Mouse (Mus musculus) MEL (cell line): Measurements from ENCODE around the gene Pik3r3. TPM values are rescaled to one million over a fixed set of nuclear protein-coding genes. Genes with fewer than 3 reads are reported as not detected.

Source experiments
- DNase-seq: peaks from one replicate; pipeline ENCODE4 v3.0.0; 2011; ENCODE audit warnings: low read depth, low spot score
- H3K27ac ChIP-seq: 2 replicates; pipeline ENCODE4 v1.5.1; 2012; ENCODE audit warnings: low read depth, mild to moderate bottlenecking, control low read depth, low read length, moderate library complexity; ENCODE audit not compliant: control insufficient read depth
- H3K27me3 ChIP-seq, 2 experiments: fragments of 150-350 bp in 1 of 2; sonication (generic) in 1 of 2; 2 replicates each; pipeline ENCODE4 v1.6.1; 2012; ENCODE audit warnings: low read length in 2 of 2, mild to moderate bottlenecking in 2 of 2, improper control_type of control experiment in 1 of 2, moderate library complexity in 1 of 2; ENCODE audit not compliant: insufficient read depth in 2 of 2, control insufficient read depth in 1 of 2
- H3K36me3 ChIP-seq, 2 experiments: 2 replicates each; pipeline ENCODE4 v1.6.1; 2012 to 2014; ENCODE audit warnings: low read length in 2 of 2, improper control_type of control experiment in 1 of 2, inconsistent platforms in 1 of 2, mild to moderate bottlenecking in 1 of 2; ENCODE audit not compliant: insufficient read depth in 2 of 2, control insufficient read depth in 1 of 2
- H3K4me1 ChIP-seq, 2 experiments: fragments of 150-350 bp in 1 of 2; sonication (generic) in 1 of 2; 2 replicates each; pipeline ENCODE4 v1.6.1; 2012; ENCODE audit warnings: low read length in 2 of 2, improper control_type of control experiment in 1 of 2, mild to moderate bottlenecking in 1 of 2; ENCODE audit not compliant: insufficient read depth in 2 of 2, control insufficient read depth in 1 of 2
- H3K4me3 ChIP-seq, 2 experiments: fragments of 150-350 bp in 1 of 2; sonication (generic) in 1 of 2; 2 replicates each; pipeline ENCODE4 v1.5.1; 2012; ENCODE audit warnings: low read depth in 2 of 2, low read length in 2 of 2, mild to moderate bottlenecking in 2 of 2, moderate library complexity in 2 of 2, control low read depth in 1 of 2, improper control_type of control experiment in 1 of 2; ENCODE audit not compliant: control insufficient read depth in 1 of 2, insufficient read depth in 1 of 2
- H3K79me2 ChIP-seq: 2 replicates; pipeline ENCODE4 v1.6.1; 2012; ENCODE audit warnings: mild to moderate bottlenecking, low read length, moderate library complexity; ENCODE audit not compliant: control insufficient read depth, poor library complexity, insufficient read depth
- H3K9ac ChIP-seq: 2 replicates; pipeline ENCODE4 v1.6.1; 2012; ENCODE audit warnings: low read depth, mild to moderate bottlenecking, control low read depth, low read length, moderate library complexity; ENCODE audit not compliant: control insufficient read depth, poor library complexity, severe bottlenecking
- H3K9me3 ChIP-seq: fragments of 150-350 bp; sonication (generic); replicated peaks from 2 replicates; pipeline ENCODE4 v1.6.1; 2012; ENCODE audit warnings: mild to moderate bottlenecking, low read length, improper control_type of control experiment, moderate library complexity; ENCODE audit not compliant: insufficient read depth
- CHD1 ChIP-seq: IDR thresholded peaks from 2 replicates; pipeline ENCODE4 v1.6.1; 2012; ENCODE audit warnings: low read depth, mild to moderate bottlenecking, inconsistent platforms, low read length, improper control_type of control experiment
- CTCF ChIP-seq, 3 experiments: IDR thresholded peaks in 2 of 3; conservative IDR thresholded peaks in 1 of 3; 2 replicates each; pipeline ENCODE4 v1.5.1; 2011 to 2012; ENCODE audit warnings: low read length in 3 of 3, low read depth in 2 of 3, mild to moderate bottlenecking in 2 of 3, improper control_type of control experiment in 1 of 3, inconsistent platforms in 1 of 3, mixed read lengths in 1 of 3, moderate library complexity in 1 of 3; ENCODE audit not compliant: control insufficient read depth in 1 of 3, insufficient read depth in 1 of 3, poor library complexity in 1 of 3, severe bottlenecking in 1 of 3
- ELF1 ChIP-seq: IDR thresholded peaks from 2 replicates; pipeline ENCODE4 v1.6.1; 2014; ENCODE audit warnings: low read depth, mild to moderate bottlenecking, inconsistent platforms, low read length, improper control_type of control experiment, moderate library complexity
- ETS1 ChIP-seq: IDR thresholded peaks from 2 replicates; pipeline ENCODE4 v1.6.1; 2012; ENCODE audit warnings: low read depth, mild to moderate bottlenecking, inconsistent platforms, low read length, improper control_type of control experiment, moderate library complexity
- JUND ChIP-seq: IDR thresholded peaks from 2 replicates; pipeline ENCODE4 v1.6.1; 2011; ENCODE audit warnings: low read depth, mild to moderate bottlenecking, improper control_type of control experiment, low read length
- MAX ChIP-seq: IDR thresholded peaks from 2 replicates; pipeline ENCODE4 v1.6.1; 2011; ENCODE audit warnings: low read length, improper control_type of control experiment
- MEF2A ChIP-seq: IDR thresholded peaks from 2 replicates; pipeline ENCODE4 v1.6.1; 2014; ENCODE audit warnings: low read depth, mild to moderate bottlenecking, inconsistent platforms, low read length, improper control_type of control experiment; ENCODE audit not compliant: poor library complexity, insufficient replicate concordance, severe bottlenecking; ENCODE audit errors: extremely low read depth
- MYB ChIP-seq: IDR thresholded peaks from 2 replicates; pipeline ENCODE4 v1.6.1; 2011; ENCODE audit warnings: mild to moderate bottlenecking, low read depth, low read length, improper control_type of control experiment
- MYC ChIP-seq: IDR thresholded peaks from 2 replicates; pipeline ENCODE4 v1.6.1; 2011; ENCODE audit warnings: low read depth, mild to moderate bottlenecking, low read length, improper control_type of control experiment, moderate library complexity
- NRF1 ChIP-seq: IDR thresholded peaks from 2 replicates; pipeline ENCODE4 v1.6.1; 2014; ENCODE audit warnings: low read depth, mild to moderate bottlenecking, inconsistent platforms, low read length, improper control_type of control experiment, moderate library complexity; ENCODE audit not compliant: poor library complexity, insufficient read depth, severe bottlenecking
- POLR2AphosphoS2 ChIP-seq: IDR thresholded peaks from 2 replicates; pipeline ENCODE4 v1.6.1; 2011; ENCODE audit warnings: low read length, improper control_type of control experiment
- RCOR1 ChIP-seq: IDR thresholded peaks from 2 replicates; pipeline ENCODE4 v1.6.1; 2012; ENCODE audit warnings: low read depth, mild to moderate bottlenecking, inconsistent platforms, low read length, improper control_type of control experiment
- SIN3A ChIP-seq: IDR thresholded peaks from 2 replicates; pipeline ENCODE4 v1.6.1; 2012; ENCODE audit warnings: low read length, improper control_type of control experiment, inconsistent platforms
- TCF12 ChIP-seq: IDR thresholded peaks from 2 replicates; pipeline ENCODE4 v1.6.1; 2014; ENCODE audit warnings: low read depth, mild to moderate bottlenecking, inconsistent platforms, low read length, improper control_type of control experiment, moderate library complexity
- UBTF ChIP-seq: IDR thresholded peaks from 2 replicates; pipeline ENCODE4 v1.6.1; 2012; ENCODE audit warnings: low read depth, mild to moderate bottlenecking, inconsistent platforms, low read length, improper control_type of control experiment, moderate library complexity, borderline replicate concordance; ENCODE audit not compliant: insufficient read depth
- USF1 ChIP-seq: IDR thresholded peaks from 2 replicates; pipeline ENCODE4 v1.6.1; 2014; ENCODE audit warnings: low read depth, mild to moderate bottlenecking, inconsistent platforms, low read length, improper control_type of control experiment, moderate library complexity
- USF2 ChIP-seq, 2 experiments: IDR thresholded peaks; 2 replicates each; pipeline ENCODE4 v1.6.1; 2011 to 2012; ENCODE audit warnings: improper control_type of control experiment in 2 of 2, low read length in 2 of 2, borderline replicate concordance in 1 of 2, inconsistent platforms in 1 of 2, low read depth in 1 of 2, mild to moderate bottlenecking in 1 of 2; ENCODE audit not compliant: insufficient read depth in 1 of 2
- ZC3H11A ChIP-seq: IDR thresholded peaks from 2 replicates; pipeline ENCODE4 v1.6.1; 2012; ENCODE audit warnings: low read depth, mild to moderate bottlenecking, inconsistent platforms, low read length, improper control_type of control experiment
- ZNF384 ChIP-seq: IDR thresholded peaks from 2 replicates; pipeline ENCODE4 v1.6.1; 2012; ENCODE audit warnings: low read depth, mild to moderate bottlenecking, inconsistent platforms, low read length, improper control_type of control experiment
- polyA plus RNA-seq, 2 experiments: library from polyadenylated mRNA; stranded (reverse) in 1 of 2; unstranded in 1 of 2; fragments of >175 nt in 1 of 2; fragments of >200 nt in 1 of 2; gene quantifications; 2 replicates each; pipeline versions ENCODE4 v1.2.1 to v1.2.4; 2012; ENCODE audit warnings: low replicate concordance in 2 of 2, low read depth in 1 of 2; ENCODE audit not compliant: insufficient read length in 2 of 2, insufficient read depth in 1 of 2, missing spikeins in 1 of 2
- total RNA-seq: library from RNA; depleted of rRNA; stranded (reverse); fragments of 300-350 nt; gene quantifications from 2 replicates; pipeline ENCODE4 v1.2.3, GENCODE M21; 2012

Gene Pik3r3
- total and polyA plus RNA-seq, 3 experiments, result 2.1 to 2.5 TPM; not detected in 1

GRCm38 (mm10) chr4:116220780-116221139 is 658 bp upstream of the Pik3r3 start (continued):
- peak; percentile 10; the same call in 1 of the 2 replicates for TF ChIP-seq MAX
- no peak for TF ChIP-seq RCOR1
- TF ChIP-seq MEF2A, result no peak
- TF ChIP-seq ZC3H11A, result no peak
- TF ChIP-seq TCF12, result no peak
- no peak for TF ChIP-seq USF2 (IDR thresholded peaks at IDR 0.05; ENCODE audit: borderline replicate concordance in 1 of 2, insufficient read depth in 1 of 2, low read depth in 1 of 2, low read length in 2 of 2)
- TF ChIP-seq ELF1, result 0 out of 2 replicates have a peak, but pooled peaks have one; percentile 36
- TF ChIP-seq UBTF, result no peak
- no peak for TF ChIP-seq CTCF (IDR thresholded peaks at IDR 0.05 in 2 of 3, conservative IDR thresholded peaks at IDR 0.05 in 1 of 3; ENCODE audit: control insufficient read depth in 1 of 3, insufficient read depth in 1 of 3, low read depth in 2 of 3, low read length in 3 of 3, poor library complexity in 1 of 3, severe bottlenecking in 1 of 3)
- TF ChIP-seq CHD1, result no peak
- TF ChIP-seq MYB, result no peak
- no peak for TF ChIP-seq USF1
- TF ChIP-seq ETS1, result no peak
- no peak for TF ChIP-seq SIN3A

- no peaks in the 10 kb centered on the region for H3K27me3 ChIP-seq
- TF ChIP-seq MYC, result peak; percentile 20; the same call in 1 of the 2 replicates
- no peak for TF ChIP-seq NRF1
- peak; percentile 87 for TF ChIP-seq ZNF384
- TF ChIP-seq RCOR1, result 0 out of 2 replicates have a peak, but pooled peaks have one; percentile 21
- no peak for TF ChIP-seq JUND
- TF ChIP-seq POLR2AphosphoS2, result no peak
- TF ChIP-seq, all 39 proteins: peak for 3
- Histone ChIP-seq H3K36me3 (peaks cover 0 to 8% of the 10 kb centered on the region in 2 experiments; a peak in 2 of 4 replicates), H3K4me1 (peaks cover 4% of the 10 kb centered on the region in 2 experiments; a peak in 3 of 4 replicates), H3K9me3 (no peaks in the 10 kb centered on the region), H3K27ac (peak overlapping the region; percentile 86), H3K4me3 (peak overlapping the region; percentile 84 to 85), H3K79me2 (peaks cover 4% of the 10 kb centered on the region; the same call in 1 of the 2 replicates), H3K9ac (peak overlapping the region; percentile 84)
- no peak for DNase-seq
These were observed 801 bp downstream of the Pik3r3 start for GRCm38 (mm10) chr4:116221996-116222842.
